In genomic region chr13:93771588-93772278, GRCm38 (mm10) we compare ENCODE assay signal across 7 mouse cellular contexts. TPM values are rescaled to one million over a fixed set of nuclear protein-coding genes. Genes with fewer than 3 reads are reported as not detected.
DNase-seq lines count a peak whose midpoint lies in the region; ATAC-seq and TF ChIP-seq lines count a peak whose summit lies in the region.

TSS of gene Arsb (plus strand) at chr13:93771630.

- H3K4me2 ChIP-seq in embryonic facial prominence, embryonic 11.5 days (ENCODE audit: low read depth, low read length): peak within 1 kb of the TSS; percentile 97
- H3K4me2 ChIP-seq in intestine, postnatal 0 days (replicated peaks; ENCODE audit: low read depth): peak within 1 kb of the TSS; percentile 98
- peak within 1 kb of the TSS; percentile 63 for H3K4me2 ChIP-seq in midbrain, embryonic 12.5 days (replicated peaks)

- H3K36me3 ChIP-seq in embryonic facial prominence, embryonic 11.5 days (replicated peaks; ENCODE audit: control insufficient read depth, insufficient read depth, low read depth, low read length): no peaks in the 10 kb centered on the region
- no peaks in the 10 kb centered on the region for H3K36me3 ChIP-seq in intestine, postnatal 0 days (ENCODE audit: control insufficient read depth, insufficient read depth)
- no peaks in the 10 kb centered on the region for H3K36me3 ChIP-seq in limb, embryonic 10.5 days
- no peaks in the 10 kb centered on the region for H3K36me3 ChIP-seq in midbrain, embryonic 12.5 days

- peak within 1 kb of the TSS; percentile 72 for H3K27ac ChIP-seq in embryonic facial prominence, embryonic 11.5 days (replicated peaks; ENCODE audit: low read depth, low read length)
- H3K27ac ChIP-seq in intestine, postnatal 0 days (ENCODE audit: low read depth, low read length): peak within 1 kb of the TSS; percentile 76
- peak within 1 kb of the TSS; percentile 97 for H3K27ac ChIP-seq in limb, embryonic 10.5 days
- H3K27ac ChIP-seq in midbrain, embryonic 12.5 days (replicated peaks): peak within 1 kb of the TSS; percentile 84

- no peaks in the 10 kb centered on the region for H3K9me3 ChIP-seq in embryonic facial prominence, embryonic 11.5 days (replicated peaks; ENCODE audit: control insufficient read depth, low read length)
- no peaks in the 10 kb centered on the region for H3K9me3 ChIP-seq in intestine, postnatal 0 days (ENCODE audit: control insufficient read depth)
- H3K9me3 ChIP-seq in limb, embryonic 10.5 days (replicated peaks): no peaks in the 10 kb centered on the region
- H3K9me3 ChIP-seq in midbrain, embryonic 12.5 days: no peaks in the 10 kb centered on the region

- H3K4me3 ChIP-seq in embryonic facial prominence, embryonic 11.5 days (ENCODE audit: low read depth, low read length): peak within 1 kb of the TSS; percentile 62
- peak within 1 kb of the TSS; percentile 58 for H3K4me3 ChIP-seq in intestine, postnatal 0 days (ENCODE audit: low read depth, low read length)
- peak within 1 kb of the TSS; percentile 71 for H3K4me3 ChIP-seq in limb, embryonic 10.5 days
- peak within 1 kb of the TSS; percentile 54 for H3K4me3 ChIP-seq in midbrain, embryonic 12.5 days

- peak; percentile 94 for DNase-seq in adrenal gland, postnatal 14 days
- DNase-seq in embryonic facial prominence, embryonic 11.5 days (ENCODE audit: low spot score): peak; percentile 88
- peak; percentile 90 for DNase-seq in limb, embryonic 10.5 days (ENCODE audit: low spot score)
- DNase-seq in skeletal muscle tissue, adult 2 months (ENCODE audit: low read depth, low spot score): peak; percentile 83

- no peaks in the 10 kb centered on the region for H3K4me1 ChIP-seq in embryonic facial prominence, embryonic 11.5 days (ENCODE audit: control insufficient read depth, insufficient read depth, low read length)
- no peaks in the 10 kb centered on the region for H3K4me1 ChIP-seq in intestine, postnatal 0 days (replicated peaks; ENCODE audit: control insufficient read depth, insufficient read depth, low read length)
- H3K4me1 ChIP-seq in limb, embryonic 10.5 days: peaks cover 25% of the 10 kb centered on the region
- peaks cover 9% of the 10 kb centered on the region; the same call in 1 of the 2 replicates for H3K4me1 ChIP-seq in midbrain, embryonic 12.5 days

- ATAC-seq in embryonic facial prominence, embryonic 11.5 days (replicated peaks; ENCODE audit: insufficient number of reproducible peaks, low FRiP score, low TSS enrichment, low read depth): peak; percentile 94
- ATAC-seq in granulocyte monocyte progenitor cell, adult 5-6 weeks (replicated peaks; ENCODE audit: poor library complexity, severe bottlenecking): peak; percentile 65
- ATAC-seq in intestine, postnatal 0 days: peak; percentile 93
- peak; percentile 95 for ATAC-seq in midbrain, embryonic 12.5 days (ENCODE audit: low FRiP score, low read depth)

- WGBS in embryonic facial prominence, embryonic 11.5 days: 1% methylated on average over 61 of the region's 66 CpGs
- under 1% methylated on average over 66 of the region's 66 CpGs for WGBS in intestine, postnatal 0 days
- WGBS in limb, embryonic 10.5 days: under 1% methylated on average over 66 of the region's 66 CpGs
- 0% methylated on average over 66 of the region's 66 CpGs for WGBS in midbrain, embryonic 12.5 days

- TF ChIP-seq CTCF in intestine, postnatal 0 days (IDR thresholded peaks at IDR 0.05; ENCODE audit: low read depth): peak; percentile 83

- H3K27me3 ChIP-seq in embryonic facial prominence, embryonic 11.5 days (ENCODE audit: control insufficient read depth, insufficient read depth, low read length): no peaks in the 10 kb centered on the region
- H3K27me3 ChIP-seq in intestine, postnatal 0 days (replicated peaks; ENCODE audit: control insufficient read depth, insufficient read depth, low read length): no peaks in the 10 kb centered on the region
- H3K27me3 ChIP-seq in limb, embryonic 10.5 days (ENCODE audit: low read depth, poor library complexity, severe bottlenecking): 0 out of 2 replicates have a peak, but pooled peaks cover 10% of the 10 kb centered on the region
- peaks cover 9% of the 10 kb centered on the region; the same call in 1 of the 2 replicates for H3K27me3 ChIP-seq in midbrain, embryonic 12.5 days

- H3K9ac ChIP-seq in embryonic facial prominence, embryonic 11.5 days (replicated peaks; ENCODE audit: low read length): peak within 1 kb of the TSS; percentile 91
- peak within 1 kb of the TSS; percentile 60 for H3K9ac ChIP-seq in intestine, postnatal 0 days (ENCODE audit: low read depth, low read length)
- H3K9ac ChIP-seq in midbrain, embryonic 12.5 days (replicated peaks): peak within 1 kb of the TSS; percentile 70

RNA-seq across cellular contexts. Expression of gene Arsb, which starts in this region (rescaled TPM):
- 32.8 and 36.1 TPM in 2 replicates for total RNA-seq in adrenal gland, postnatal 14 days (2021)
- 7.8 and 8.8 TPM in 2 replicates for polyA plus RNA-seq in embryonic facial prominence, embryonic 11.5 days (2014; fragmentation: Nextera tagmentation; extraction: Ambion mirVana)
- 80.8 and 112 TPM in 2 replicates for total RNA-seq in granulocyte monocyte progenitor cell, adult 5-6 weeks (2014; fragmentation: Nextera tagmentation)
- total RNA-seq in granulocyte monocyte progenitor cell, adult 5-6 weeks (2017): 32.4 and 40.6 TPM in 2 replicates
- 7.4 and 7.9 TPM in 2 replicates for polyA plus RNA-seq in intestine, postnatal 0 days (2015; fragmentation: Nextera tagmentation; extraction: Ambion mirVana)
- polyA plus RNA-seq in limb, embryonic 10.5 days (2016; fragmentation: Nextera tagmentation; extraction: Ambion mirVana): 5.3 and 7.2 TPM in 2 replicates
- polyA plus RNA-seq in midbrain, embryonic 12.5 days (2016; fragmentation: Nextera tagmentation; extraction: Ambion mirVana): 9.8 and 10.3 TPM in 2 replicates

Comparison
In these comparisons a context has a peak if more than half of its experiments do, and no peak if none do; other contexts are left out.
1. Peak in every context shown above with its lines: DNase-seq, ATAC-seq, H3K4me3 ChIP-seq and H3K27ac ChIP-seq.